Mouse (Mus musculus) liver, embryonic 14.5 days (tissue): Measurements from ENCODE around the gene Kcng3.

Experiments
- CTCF ChIP-seq: IDR thresholded peaks from 2 replicates; pipeline ENCODE4 v1.5.1; 2016; ENCODE audit warnings: antibody characterized with exemption, low read depth, control low read depth
- EP300 ChIP-seq: IDR thresholded peaks from 2 replicates; pipeline ENCODE4 v1.6.1; 2016; ENCODE audit warnings: antibody characterized with exemption, low read depth

- no peak for TF ChIP-seq CTCF
- TF ChIP-seq EP300, result no peak
Observed at GRCm38 (mm10) chr17:83636443-83636842, 4.7 kb upstream of the Kcng3 start.
